Mouse (Mus musculus) C2C12 (cell line): ENCODE results near the gene Srd5a2.

Experiments used
- CTCF ChIP-seq: IDR thresholded peaks from one replicate; pipeline ENCODE4 v1.5.1; 2011; ENCODE audit not compliant: control insufficient read depth, insufficient read depth, insufficient read length
- FOSL1 ChIP-seq: IDR thresholded peaks from one replicate; pipeline ENCODE4 v1.8.0; 2011; ENCODE audit warnings: mild to moderate bottlenecking, low read length; ENCODE audit not compliant: poor library complexity, insufficient read depth, severe bottlenecking
- USF1 ChIP-seq: IDR thresholded peaks from one replicate; pipeline ENCODE4 v1.6.1; 2011; ENCODE audit warnings: low read depth, mild to moderate bottlenecking, control low read depth, moderate library complexity

DNA sequence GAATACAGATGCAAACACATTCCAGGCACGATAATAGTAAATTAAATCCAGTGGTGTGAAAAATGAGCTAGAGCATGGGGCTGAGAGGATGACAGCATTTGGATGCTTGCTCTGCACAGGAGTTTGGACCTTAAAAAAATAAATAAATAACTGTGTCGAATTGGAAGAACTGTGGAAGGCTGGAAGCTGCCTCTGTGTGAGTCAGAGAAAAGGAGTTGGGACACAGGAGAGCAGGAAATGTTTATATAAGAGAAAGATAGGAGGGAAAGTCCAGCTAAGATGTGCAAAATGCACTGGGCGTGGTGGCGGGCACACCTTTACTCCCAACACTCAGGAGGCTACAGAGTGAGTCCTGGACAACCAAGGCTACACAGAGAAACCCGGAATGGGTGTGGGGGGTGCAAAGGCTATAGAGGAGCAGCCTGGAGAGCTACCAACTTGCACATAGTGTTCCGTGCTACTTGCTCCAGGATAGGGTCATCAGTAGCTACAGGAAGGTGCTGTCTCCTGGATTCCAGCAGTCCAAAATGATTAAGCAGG lies 32.4 kb upstream of the Srd5a2 start:
- no peak for TF ChIP-seq CTCF
- TF ChIP-seq USF1, result no peak
- no peak for TF ChIP-seq FOSL1
